Mouse (Mus musculus): Measurements from ENCODE around the gene Ndufa4.
"Not testable (repeated sequence)": the region's sequence is repeated elsewhere in the genome, so short reads cannot be mapped to it uniquely, and the experiment has no call there.

DNA sequence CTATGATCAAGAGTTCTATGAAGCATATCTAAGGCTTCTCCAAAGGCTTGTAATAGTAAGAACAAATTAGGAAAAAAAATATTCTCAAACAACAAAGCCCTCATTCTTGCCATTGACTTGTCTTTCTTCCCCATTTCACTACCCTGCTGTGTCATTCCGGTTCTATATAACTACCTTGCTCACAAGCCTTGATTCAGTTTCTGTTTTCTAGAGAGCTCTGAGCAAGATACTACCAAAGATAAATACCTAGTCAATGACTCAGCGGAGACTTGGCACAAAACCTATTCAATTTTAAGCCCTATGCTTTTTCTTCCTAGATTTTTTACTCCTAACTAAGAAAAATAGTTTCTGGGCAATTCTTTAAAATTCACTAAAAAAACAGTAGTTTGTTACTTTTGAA is 31.9 kb downstream of the Ndufa4 start:
- TF ChIP-seq GATA1 (IDR thresholded peaks at IDR 0.05; ENCODE audit: borderline replicate concordance, low read length); FLI1 (IDR thresholded peaks at IDR 0.05; ENCODE audit: low read length): not testable (repeated sequence)
